8 mouse cellular contexts compared by ENCODE assay signal in the genomic region with DNA sequence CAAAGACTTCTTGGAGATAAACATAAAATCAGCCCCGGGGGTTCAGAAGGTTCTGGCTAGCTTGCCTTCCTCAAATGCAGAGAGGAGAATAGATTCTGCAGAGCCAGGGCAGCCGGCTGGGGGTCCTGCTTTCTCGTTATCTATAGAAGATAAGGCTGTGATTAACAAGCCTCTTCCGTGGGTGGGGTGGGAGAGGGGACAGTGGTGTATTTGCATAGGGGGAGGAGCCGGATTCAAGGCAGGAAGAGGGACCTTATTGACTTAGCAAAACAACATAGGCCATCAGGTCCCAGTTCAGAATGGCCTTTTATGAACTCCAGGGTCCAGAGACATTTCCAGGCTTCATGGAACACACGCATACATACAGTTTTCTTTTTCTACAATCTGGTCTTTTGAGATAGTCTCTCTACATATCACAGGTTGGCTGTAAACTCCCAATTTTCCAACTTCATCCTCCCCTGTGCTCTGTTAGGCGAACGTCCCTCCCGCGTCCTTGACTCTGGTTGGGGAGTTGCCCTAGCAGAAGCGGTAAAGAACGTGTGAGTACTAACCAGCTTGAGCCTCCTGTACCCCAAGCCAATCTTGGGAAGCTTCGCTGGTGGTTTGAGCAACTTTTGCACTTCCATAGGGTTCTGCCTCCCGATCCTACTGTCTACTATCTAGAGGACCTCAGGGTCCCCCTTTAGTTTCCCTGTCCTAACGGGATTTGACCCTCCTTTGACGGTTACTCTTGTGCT. TPM values are rescaled to one million over a fixed set of nuclear protein-coding genes. Genes with fewer than 3 reads are reported as not detected.
A peak's percentile ranks its signal among the peaks of the same experiment; 100 is the strongest.
DNase-seq lines count a peak whose midpoint lies in the region; ATAC-seq and TF ChIP-seq lines count a peak whose summit lies in the region.

No protein-coding gene starts in this region.

- peak overlapping the region; percentile 91 for H3K4me2 ChIP-seq in heart, embryonic 13.5 days
- H3K4me2 ChIP-seq in liver, embryonic 12.5 days: peak overlapping the region; percentile 92

- no peak for TF ChIP-seq RAD21 in MEL (IDR thresholded peaks at IDR 0.05; ENCODE audit: low read depth, low read length)

- peak; percentile 29 to 32; a peak in 2 of 4 replicates for TF ChIP-seq EP300 in MEL (IDR thresholded peaks at IDR 0.05; ENCODE audit: low read depth in 1 of 2, low read length in 2 of 2)

- no peak for ATAC-seq in heart, embryonic 13.5 days (ENCODE audit: extremely low read depth, insufficient number of reproducible peaks, low FRiP score, low TSS enrichment)
- 0 out of 2 replicates have a peak, but pooled peaks have one; percentile 40 for ATAC-seq in liver, embryonic 12.5 days

- H3K9ac ChIP-seq in MEL (ENCODE audit: control insufficient read depth, low read depth, low read length, poor library complexity, severe bottlenecking): peak overlapping the region; percentile 64
- H3K9ac ChIP-seq in heart, embryonic 13.5 days: peak overlapping the region; percentile 76
- H3K9ac ChIP-seq in liver, embryonic 12.5 days: peak overlapping the region; percentile 72

- no peaks in the 10 kb centered on the region; a peak in 2 of 4 replicates for H3K36me3 ChIP-seq in MEL (ENCODE audit: control insufficient read depth in 1 of 2, insufficient read depth in 2 of 2, low read length in 2 of 2)
- no peaks in the 10 kb centered on the region for H3K36me3 ChIP-seq in heart, embryonic 13.5 days
- H3K36me3 ChIP-seq in liver, embryonic 12.5 days: 0 out of 2 replicates have a peak, but pooled peaks cover 2% of the 10 kb centered on the region

- H3K4me3 ChIP-seq in MEL (ENCODE audit: control insufficient read depth in 1 of 2, insufficient read depth in 1 of 2, low read depth in 2 of 2, low read length in 2 of 2): peak overlapping the region; percentile 63 to 84
- H3K4me3 ChIP-seq in heart, embryonic 13.5 days: peak overlapping the region; percentile 65
- peak overlapping the region; percentile 68 for H3K4me3 ChIP-seq in liver, embryonic 12.5 days

- no peaks in the 10 kb centered on the region for H3K79me2 ChIP-seq in MEL (ENCODE audit: control insufficient read depth, insufficient read depth, low read length, poor library complexity)

- 5% methylated on average over 16 of the region's 16 CpGs for WGBS in heart, embryonic 13.5 days
- 2% methylated on average over 16 of the region's 16 CpGs for WGBS in liver, embryonic 12.5 days (ENCODE audit: insufficient replicate concordance)

- intact Hi-C loops in gastrocnemius, postnatal 14 days (cut with DNase I; ENCODE audit: low total_unique reads): no loop called here

- peaks cover 0 to 11% of the 10 kb centered on the region in 2 experiments; a peak in 1 of 4 replicates for H3K4me1 ChIP-seq in MEL (ENCODE audit: control insufficient read depth in 1 of 2, insufficient read depth in 2 of 2, low read length in 2 of 2)
- H3K4me1 ChIP-seq in heart, embryonic 13.5 days: peaks cover 24% of the 10 kb centered on the region
- peaks cover 35% of the 10 kb centered on the region for H3K4me1 ChIP-seq in liver, embryonic 12.5 days

- peak overlapping the region; percentile 15; the same call in 1 of the 2 replicates for H3K27ac ChIP-seq in MEL (ENCODE audit: control insufficient read depth, low read depth, low read length)
- no peak overlapping the region for H3K27ac ChIP-seq in heart, embryonic 13.5 days (replicated peaks)
- H3K27ac ChIP-seq in liver, embryonic 12.5 days: peak overlapping the region; percentile 79

- DNase-seq in CD4-positive, CD25-positive, alpha-beta regulatory T cell, adult 2 months (ENCODE audit: low read depth, low spot score): peak; percentile 76
- DNase-seq in MEL (ENCODE audit: low read depth, low spot score): peak; percentile 54
- DNase-seq in neural tube, embryonic 10.5 days (ENCODE audit: extremely low spot score, low spot score): peak; percentile 18
- no peak for DNase-seq in cerebellum, adult 8-10 months
- no peak for DNase-seq in gastrocnemius, postnatal 14 days
- no peak for DNase-seq in testis, postnatal 14 days (ENCODE audit: low spot score)

- TF ChIP-seq POLR2A in MEL (IDR thresholded peaks at IDR 0.05; ENCODE audit: control insufficient read depth in 1 of 2, insufficient read depth in 1 of 2, low read depth in 1 of 2, low read length in 2 of 2, poor library complexity in 1 of 2): no peak

- no peaks in the 10 kb centered on the region for H3K9me3 ChIP-seq in MEL (replicated peaks; ENCODE audit: insufficient read depth, low read length)
- H3K9me3 ChIP-seq in heart, embryonic 13.5 days: no peaks in the 10 kb centered on the region
- no peaks in the 10 kb centered on the region for H3K9me3 ChIP-seq in liver, embryonic 12.5 days (replicated peaks)

- no peaks in the 10 kb centered on the region; a peak in 2 of 4 replicates for H3K27me3 ChIP-seq in MEL (ENCODE audit: control insufficient read depth in 1 of 2, insufficient read depth in 2 of 2, low read length in 2 of 2)
- peaks cover 100% of the 10 kb centered on the region for H3K27me3 ChIP-seq in heart, embryonic 13.5 days (replicated peaks)
- H3K27me3 ChIP-seq in liver, embryonic 12.5 days (replicated peaks): peaks cover 73% of the 10 kb centered on the region

- TF ChIP-seq CTCF in MEL (IDR thresholded peaks at IDR 0.05 in 2 of 3, conservative IDR thresholded peaks at IDR 0.05 in 1 of 3; ENCODE audit: control insufficient read depth in 1 of 3, insufficient read depth in 1 of 3, low read depth in 2 of 3, low read length in 3 of 3, poor library complexity in 1 of 3, severe bottlenecking in 1 of 3): no peak

TF ChIP-seq in MEL, 35 proteins besides CTCF, POLR2A, EP300 and RAD21:
- TF ChIP-seq MAX (IDR thresholded peaks at IDR 0.05; ENCODE audit: low read length): 0 out of 2 replicates have a peak, but pooled peaks have one; percentile 17
- no peak for TF ChIP-seq ZMIZ1 (IDR thresholded peaks at IDR 0.05; ENCODE audit: low read depth, low read length)
- no peak for TF ChIP-seq USF2 (IDR thresholded peaks at IDR 0.05; ENCODE audit: borderline replicate concordance in 1 of 2, insufficient read depth in 1 of 2, low read depth in 1 of 2, low read length in 2 of 2)
- TF ChIP-seq SIN3A (IDR thresholded peaks at IDR 0.05; ENCODE audit: low read length): 0 out of 2 replicates have a peak, but pooled peaks have one; percentile 27
- 0 out of 2 replicates have a peak, but pooled peaks have one; percentile 43 for TF ChIP-seq ELF1 (IDR thresholded peaks at IDR 0.05; ENCODE audit: low read depth, low read length)
- TF ChIP-seq MEF2A (IDR thresholded peaks at IDR 0.05; ENCODE audit: extremely low read depth, insufficient replicate concordance, low read depth, low read length, poor library complexity, severe bottlenecking): no peak
- no peak for TF ChIP-seq HCFC1 (IDR thresholded peaks at IDR 0.05; ENCODE audit: low read depth, low read length)
- TF ChIP-seq POLR2AphosphoS2 (IDR thresholded peaks at IDR 0.05; ENCODE audit: low read length): no peak
- TF ChIP-seq TAL1 (IDR thresholded peaks at IDR 0.05; ENCODE audit: low read length): no peak
- peak; percentile 89 for TF ChIP-seq RCOR1 (IDR thresholded peaks at IDR 0.05; ENCODE audit: low read depth, low read length)
- peak; percentile 28; the same call in 1 of the 2 replicates for TF ChIP-seq MAZ (IDR thresholded peaks at IDR 0.05; ENCODE audit: low read depth, low read length)
- 0 out of 2 replicates have a peak, but pooled peaks have one; percentile 32 for TF ChIP-seq TBP (IDR thresholded peaks at IDR 0.05; ENCODE audit: low read depth, low read length)
- no peak for TF ChIP-seq SMC3 (IDR thresholded peaks at IDR 0.05; ENCODE audit: low read depth, low read length)
- TF ChIP-seq GATA1 (IDR thresholded peaks at IDR 0.05; ENCODE audit: low read depth, low read length): peak; percentile 76
TF ChIP-seq in MEL: peak in this region for 7.

RNA-seq across cellular contexts. Expression of a gene that starts 0.7 kb away (rescaled TPM):
- 0.82 and 1.1 TPM in 2 replicates for total RNA-seq in MEL (2012; rRNA removed)
- 1 to 10 TPM in 1 of 2 experiments, not detected in 1; 5.1 TPM for polyA plus RNA-seq in MEL (2012; ENCODE audit: insufficient read depth in 1 of 2, insufficient read length in 2 of 2, low read depth in 1 of 2, low replicate concordance in 2 of 2, missing spikeins in 1 of 2)
- polyA plus RNA-seq in heart, embryonic 13.5 days (2015; fragmentation: Nextera tagmentation; extraction: Ambion mirVana): 0.85 and 1.7 TPM in 2 replicates
- polyA plus RNA-seq in liver, embryonic 12.5 days (2016; fragmentation: Nextera tagmentation; extraction: Ambion mirVana): 8.5 and 8.9 TPM in 2 replicates
- under 1 TPM; 0.66 to 0.93 TPM for total RNA-seq in gastrocnemius, postnatal 14 days (2021)

RNA-seq across cellular contexts. Expression of a gene that starts 46.2 kb away (rescaled TPM):
- 124 and 136 TPM in 2 replicates for total RNA-seq in MEL (2012; rRNA removed)
- 100 to 1,000 TPM; 182 to 246 TPM for polyA plus RNA-seq in MEL (2012; ENCODE audit: insufficient read depth in 1 of 2, insufficient read length in 2 of 2, low read depth in 1 of 2, low replicate concordance in 2 of 2, missing spikeins in 1 of 2)
- 63.1 and 65.4 TPM in 2 replicates for polyA plus RNA-seq in heart, embryonic 13.5 days (2015; fragmentation: Nextera tagmentation; extraction: Ambion mirVana)
- 75.7 and 78.4 TPM in 2 replicates for polyA plus RNA-seq in liver, embryonic 12.5 days (2016; fragmentation: Nextera tagmentation; extraction: Ambion mirVana)
- total RNA-seq in gastrocnemius, postnatal 14 days (2021): 10 to 100 TPM; 23.6 to 29.1 TPM

Comparison
In these comparisons a context has a peak if more than half of its experiments do, and no peak if none do; other contexts are left out.
1. DNase-seq: peak in CD4-positive, CD25-positive, alpha-beta regulatory T cell, adult 2 months (single experiment), MEL (single experiment) and neural tube, embryonic 10.5 days (single experiment); none in cerebellum, adult 8-10 months (single experiment), gastrocnemius, postnatal 14 days (single experiment) and testis, postnatal 14 days (single experiment).
2. Peak in every context shown above with its lines, with median percentiles within 50 percentile points of each other: H3K4me3 ChIP-seq and H3K9ac ChIP-seq.